Comparison of ENCODE assay signal across 8 mouse cellular contexts in the genomic region with DNA sequence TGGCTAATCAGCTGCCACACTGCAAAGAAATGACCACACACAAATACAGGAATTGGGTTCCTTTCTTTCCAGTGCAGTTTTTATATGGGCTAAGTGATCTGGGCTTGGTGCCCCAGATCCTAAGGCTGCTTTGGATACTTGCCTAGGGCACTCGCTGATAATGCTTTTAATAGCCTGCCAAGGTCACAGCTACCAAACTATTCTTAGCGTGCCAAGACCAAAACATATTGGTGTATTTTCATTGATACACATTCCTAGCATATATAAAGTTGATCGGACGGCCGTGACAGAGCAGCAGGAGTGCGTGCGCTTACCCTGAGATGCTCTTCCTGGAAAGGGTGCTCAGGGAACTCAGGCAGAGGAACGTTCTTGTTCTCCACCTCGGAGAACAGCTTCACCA. TPM values are rescaled to one million over a fixed set of nuclear protein-coding genes. Genes with fewer than 3 reads are reported as not detected.
A peak's percentile ranks its signal among the peaks of the same experiment; 100 is the strongest.
DNase-seq lines count a peak whose midpoint lies in the region.

No protein-coding gene starts in this region.

- peak; percentile 19 for DNase-seq in cerebellum, adult 11 months
- DNase-seq in cerebellum, postnatal 4 days (ENCODE audit: low spot score in 2 of 2), result no peak
- peak; percentile 55 for DNase-seq in ovary, adult 18-20 months (ENCODE audit: low spot score)
- DNase-seq in ovary, postnatal 14 days (ENCODE audit: low spot score), result no peak
- peak; percentile 57 for DNase-seq in heart, adult 8-10 months (ENCODE audit: low spot score)
- DNase-seq in skeletal muscle tissue, adult 2 months (ENCODE audit: low read depth, low spot score), result peak; percentile 25
- no peak for DNase-seq in layer of hippocampus, postnatal 36 days
- no peak for DNase-seq in urinary bladder, postnatal 25 days (ENCODE audit: low spot score)

RNA-seq across cellular contexts. Expression of a gene that starts 22.6 kb away (rescaled TPM):
- total RNA-seq in heart, adult 8-10 months (2022), result 100 to 1,000 TPM in 1 of 4 experiments, 10 to 100 TPM in 3; 54.5 to 105 (median 65.6) TPM
- 10 to 100 TPM; 37.8 to 37.9 TPM for total RNA-seq in layer of hippocampus, postnatal 36 days (2021)

Comparison
In these comparisons a context has a peak if more than half of its experiments do, and no peak if none do; other contexts are left out.
1. DNase-seq: peak in cerebellum, adult 11 months (single experiment), ovary, adult 18-20 months (single experiment), heart, adult 8-10 months (single experiment) and skeletal muscle tissue, adult 2 months (single experiment); none in cerebellum, postnatal 4 days (0 of 2), ovary, postnatal 14 days (single experiment), layer of hippocampus, postnatal 36 days (0 of 2) and urinary bladder, postnatal 25 days (single experiment).